Mouse (Mus musculus) midbrain, embryonic 11.5 days (tissue): Measurements from ENCODE around the gene Zmynd8. TPM values are rescaled to one million over a fixed set of nuclear protein-coding genes. Genes with fewer than 3 reads are reported as not detected.
A peak's percentile ranks its signal among the peaks of the same experiment; 100 is the strongest.
"Not testable (repeated sequence)": the region's sequence is repeated elsewhere in the genome, so short reads cannot be mapped to it uniquely, and the experiment has no call there.

ENCODE experiments used
- ATAC-seq: fragments of 200-750 bp; cut with Nextera tagmentation; 2 replicates; pipeline ENCODE4 v1.8.0; 2017; ENCODE audit warnings: moderate TSS enrichment, moderate library complexity; ENCODE audit not compliant: low FRiP score
- DNase-seq: peaks from one replicate; pipeline ENCODE4 v3.0.0; 2015; ENCODE audit warnings: low spot score; ENCODE audit errors: missing footprints
- H3K27ac ChIP-seq: fragments of 300-500 bp; sonication (generic); 2 replicates; pipeline ENCODE4 v1.5.1; 2014; ENCODE audit warnings: low read depth, low read length
- H3K27me3 ChIP-seq: fragments of 300-500 bp; sonication (generic); 2 replicates; pipeline ENCODE4 v1.6.1; 2014; ENCODE audit warnings: mild to moderate bottlenecking, low read length, moderate library complexity, mixed read lengths; ENCODE audit not compliant: control insufficient read depth, insufficient read depth
- H3K36me3 ChIP-seq: fragments of 300-500 bp; sonication (generic); 2 replicates; pipeline ENCODE4 v1.6.1; 2014; ENCODE audit warnings: mild to moderate bottlenecking, low read length, moderate library complexity, mixed read lengths; ENCODE audit not compliant: control insufficient read depth, insufficient read depth
- H3K4me1 ChIP-seq: fragments of 300-500 bp; sonication (generic); 2 replicates; pipeline ENCODE4 v1.6.1; 2014; ENCODE audit warnings: low read length; ENCODE audit not compliant: control insufficient read depth, insufficient read depth
- H3K4me2 ChIP-seq: fragments of 300-500 bp; sonication (generic); 2 replicates; pipeline ENCODE4 v1.6.1; 2014; ENCODE audit warnings: mild to moderate bottlenecking, moderate library complexity
- H3K4me3 ChIP-seq: fragments of 300-500 bp; sonication (generic); 2 replicates; pipeline ENCODE4 v1.5.1; 2014; ENCODE audit warnings: low read depth, low read length
- H3K9ac ChIP-seq: fragments of 300-500 bp; sonication (generic); 2 replicates; pipeline ENCODE4 v1.6.1; 2014; ENCODE audit warnings: low read length
- H3K9me3 ChIP-seq: fragments of 300-500 bp; sonication (generic); 2 replicates; pipeline ENCODE4 v1.6.1; 2016; ENCODE audit warnings: low read length; ENCODE audit not compliant: control insufficient read depth
- WGBS: fragments of 180-500 bp; shearing (Covaris S2); extraction: QIAGEN DNeasy Blood & Tissue Kit; methylation state at CpG from one replicate; pipeline ENCODE4 v1.1.7; 2014; 5-methylcytosine and 5-hydroxymethylcytosine counted together
- polyA plus RNA-seq: library from polyadenylated mRNA; unstranded; fragments of >200 nt; fragmentation: Nextera tagmentation; extraction: Ambion mirVana; gene quantifications from 2 replicates; pipeline ENCODE4 v1.2.1, GENCODE M21; 2014

The Zmynd8 gene
- polyA plus RNA-seq, 1 experiment from 2014 or later, result 45.6 TPM

- no peak for DNase-seq
- H3K9me3 ChIP-seq, result no peaks in the 10 kb centered on the region
- no peaks in the 10 kb centered on the region for H3K27me3 ChIP-seq
- no peaks in the 10 kb centered on the region for H3K4me1 ChIP-seq
- no peak overlapping the region for H3K27ac ChIP-seq
- 97% methylated on average over 12 of the region's 12 CpGs for WGBS
- H3K4me3 ChIP-seq, result no peak overlapping the region
- no peak overlapping the region for H3K9ac ChIP-seq
- ATAC-seq, result no peak
- H3K4me2 ChIP-seq, result no peak overlapping the region
- H3K36me3 ChIP-seq, result peaks cover 35% of the 10 kb centered on the region
These were observed 90.4 kb downstream of the Zmynd8 start for GRCm38 (mm10) chr2:165808179-165808975.

- DNase-seq, H3K9me3 ChIP-seq, H3K27me3 ChIP-seq, H3K4me1 ChIP-seq, H3K4me3 ChIP-seq, H3K4me2 ChIP-seq, H3K9ac ChIP-seq, ATAC-seq, H3K27ac ChIP-seq: not testable (repeated sequence)
- peaks cover 29% of the 10 kb centered on the region for H3K36me3 ChIP-seq
- WGBS, result 92% methylated on average over 3 of the region's 3 CpGs
These were observed 98.6 kb downstream of the Zmynd8 start for GRCm38 (mm10) chr2:165800174-165800573.

- H3K4me1 ChIP-seq, result 0 out of 2 replicates have a peak, but pooled peaks cover 4% of the 10 kb centered on the region
- whole genome bisulfite sequencing, result 60% methylated on average over 8 of the region's 8 CpGs
- DNase-seq (no peak), ATAC-seq (no peak)
- H3K27ac ChIP-seq, result no peak overlapping the region
- H3K27me3 ChIP-seq, result no peaks in the 10 kb centered on the region
- H3K4me3 ChIP-seq, result no peak overlapping the region
- H3K4me2 ChIP-seq, result no peak overlapping the region
- peaks cover 30% of the 10 kb centered on the region for H3K36me3 ChIP-seq
- H3K9ac ChIP-seq, result no peak overlapping the region
- H3K9me3 ChIP-seq, result no peaks in the 10 kb centered on the region
These were observed 100.9 kb downstream of the Zmynd8 start for GRCm38 (mm10) chr2:165797876-165798275.

- Histone ChIP-seq H3K4me3 (no peak overlapping the region), H3K4me2 (no peak overlapping the region), H3K4me1 (peaks cover 10% of the 10 kb centered on the region; the same call in 1 of the 2 replicates), H3K9ac (no peak overlapping the region), H3K36me3 (peaks cover 32% of the 10 kb centered on the region), H3K27ac (no peak overlapping the region), H3K27me3 (no peaks in the 10 kb centered on the region), H3K9me3 (no peaks in the 10 kb centered on the region)
- WGBS, result 88% methylated on average over 3 of the region's 3 CpGs
- ATAC-seq (no peak), DNase-seq (no peak)
These were observed 105.6 kb downstream of the Zmynd8 start for GRCm38 (mm10) chr2:165793283-165793638.

- peaks cover 31% of the 10 kb centered on the region for H3K36me3 ChIP-seq
- no peak for DNase-seq
These were observed 106.2 kb downstream of the Zmynd8 start for GRCm38 (mm10) chr2:165792431-165793282.

GRCm38 (mm10) chr2:165791657-165792056 is 107.2 kb downstream of the Zmynd8 start:
- no peak overlapping the region for H3K4me3 ChIP-seq
- DNase-seq, result peak; percentile 96
- H3K27me3 ChIP-seq, result no peaks in the 10 kb centered on the region
- no peak overlapping the region for H3K4me2 ChIP-seq
- no peak overlapping the region for H3K9ac ChIP-seq
- ATAC-seq, result no peak
- H3K36me3 ChIP-seq, result peaks cover 38% of the 10 kb centered on the region
- no peak overlapping the region; the same call in 1 of the 2 replicates for H3K27ac ChIP-seq
- H3K4me1 ChIP-seq, result peaks cover 6% of the 10 kb centered on the region; the same call in 1 of the 2 replicates
- H3K9me3 ChIP-seq, result no peaks in the 10 kb centered on the region
- WGBS, result 73% methylated on average over 9 of the region's 9 CpGs

More at GRCm38 (mm10) chr2:165792431-165793282, 106.2 kb downstream of the Zmynd8 start:
- ATAC-seq, result no peak
- Histone ChIP-seq H3K27me3 (no peaks in the 10 kb centered on the region), H3K4me2 (no peak overlapping the region), H3K4me3 (no peak overlapping the region), H3K9me3 (no peaks in the 10 kb centered on the region), H3K9ac (no peak overlapping the region), H3K27ac (no peak overlapping the region), H3K4me1 (peaks cover 9% of the 10 kb centered on the region; the same call in 1 of the 2 replicates)
- WGBS, result 92% methylated on average over 25 of the region's 25 CpGs

GRCm38 (mm10) chr2:165791026-165791425 is 107.8 kb downstream of the Zmynd8 start:
- Histone ChIP-seq H3K4me2 (no peak overlapping the region), H3K36me3 (peaks cover 33% of the 10 kb centered on the region), H3K27me3 (no peaks in the 10 kb centered on the region), H3K27ac (peak overlapping the region; percentile 25; the same call in 1 of the 2 replicates), H3K9me3 (no peaks in the 10 kb centered on the region), H3K4me1 (peaks cover 6% of the 10 kb centered on the region; the same call in 1 of the 2 replicates), H3K4me3 (no peak overlapping the region), H3K9ac (no peak overlapping the region)
- peak; percentile 44; the same call in 1 of the 2 replicates for ATAC-seq
- 67% methylated on average over 7 of the region's 7 CpGs for WGBS
- no peak for DNase-seq

GRCm38 (mm10) chr2:165789667-165790066 is 109.1 kb downstream of the Zmynd8 start:
- WGBS, result 96% methylated on average over 3 of the region's 3 CpGs
- no peak overlapping the region for H3K27ac ChIP-seq
- H3K36me3 ChIP-seq, result peaks cover 29% of the 10 kb centered on the region

GRCm38 (mm10) chr2:165788796-165789195 is 110.0 kb downstream of the Zmynd8 start:
- Histone ChIP-seq H3K9me3 (no peaks in the 10 kb centered on the region), H3K36me3 (peaks cover 24% of the 10 kb centered on the region), H3K9ac (no peak overlapping the region), H3K27me3 (no peaks in the 10 kb centered on the region), H3K4me2 (no peak overlapping the region), H3K4me1 (peaks cover 6% of the 10 kb centered on the region; the same call in 1 of the 2 replicates), H3K27ac (no peak overlapping the region), H3K4me3 (no peak overlapping the region)
- no peak for ATAC-seq
- 96% methylated on average over 9 of the region's 9 CpGs for WGBS
- DNase-seq, result no peak

More at GRCm38 (mm10) chr2:165789667-165790066, 109.1 kb downstream of the Zmynd8 start:
- Histone ChIP-seq H3K9ac (no peak overlapping the region), H3K4me1 (peaks cover 6% of the 10 kb centered on the region; the same call in 1 of the 2 replicates), H3K4me3 (no peak overlapping the region), H3K9me3 (no peaks in the 10 kb centered on the region), H3K27me3 (no peaks in the 10 kb centered on the region), H3K4me2 (no peak overlapping the region)
- DNase-seq (no peak), ATAC-seq (no peak)
